Mouse (Mus musculus) intestine, embryonic 16.5 days (tissue): Measurements from ENCODE around the gene Klf8. TPM values are rescaled to one million over a fixed set of nuclear protein-coding genes. Genes with fewer than 3 reads are reported as not detected.

Source experiments
- ATAC-seq: fragments of 200-750 bp; cut with Nextera tagmentation; 2 replicates; pipeline ENCODE4 v1.8.0; 2017; ENCODE audit warnings: moderate TSS enrichment, moderate library complexity
- H3K27ac ChIP-seq: fragments of 300-500 bp; sonication (generic); 2 replicates; pipeline ENCODE4 v1.5.1; 2014; ENCODE audit warnings: mild to moderate bottlenecking, low read length
- H3K27me3 ChIP-seq: fragments of 300-500 bp; sonication (generic); replicated peaks from 2 replicates; pipeline ENCODE4 v1.6.1; 2014; ENCODE audit warnings: low read length, control low read depth, mixed read lengths; ENCODE audit not compliant: control insufficient read depth, insufficient read depth
- H3K36me3 ChIP-seq: fragments of 300-500 bp; sonication (generic); 2 replicates; pipeline ENCODE4 v1.6.1; 2014; ENCODE audit warnings: low read length, control low read depth; ENCODE audit not compliant: control insufficient read depth, insufficient read depth
- H3K4me1 ChIP-seq: fragments of 300-500 bp; sonication (generic); 2 replicates; pipeline ENCODE4 v1.6.1; 2014; ENCODE audit warnings: low read length, control low read depth, mixed read lengths; ENCODE audit not compliant: control insufficient read depth, insufficient read depth
- H3K4me2 ChIP-seq: fragments of 300-500 bp; sonication (generic); 2 replicates; pipeline ENCODE4 v1.6.1; 2014; ENCODE audit warnings: low read depth, low read length, control low read depth
- H3K4me3 ChIP-seq: fragments of 300-500 bp; sonication (generic); 2 replicates; pipeline ENCODE4 v1.5.1; 2014; ENCODE audit warnings: mild to moderate bottlenecking, low read length
- H3K9ac ChIP-seq: fragments of 300-500 bp; sonication (generic); 2 replicates; pipeline ENCODE4 v1.6.1; 2014; ENCODE audit warnings: low read depth, low read length
- H3K9me3 ChIP-seq: fragments of 300-500 bp; sonication (generic); 2 replicates; pipeline ENCODE4 v1.6.1; 2016; ENCODE audit warnings: low read length, control low read depth; ENCODE audit not compliant: control insufficient read depth
- WGBS: fragments of 180-500 bp; shearing (Covaris S2); extraction: QIAGEN DNeasy Blood & Tissue Kit; methylation state at CpG from one replicate; pipeline ENCODE4 v1.1.7; 2014; 5-methylcytosine and 5-hydroxymethylcytosine counted together
- polyA plus RNA-seq: library from polyadenylated mRNA; unstranded; fragments of >200 nt; fragmentation: Nextera tagmentation; extraction: Ambion mirVana; gene quantifications from 2 replicates; pipeline ENCODE4 v1.2.1, GENCODE M21; 2015

The Klf8 gene
- polyA plus RNA-seq, 1 experiment from 2014 or later = 0.50 TPM

DNA sequence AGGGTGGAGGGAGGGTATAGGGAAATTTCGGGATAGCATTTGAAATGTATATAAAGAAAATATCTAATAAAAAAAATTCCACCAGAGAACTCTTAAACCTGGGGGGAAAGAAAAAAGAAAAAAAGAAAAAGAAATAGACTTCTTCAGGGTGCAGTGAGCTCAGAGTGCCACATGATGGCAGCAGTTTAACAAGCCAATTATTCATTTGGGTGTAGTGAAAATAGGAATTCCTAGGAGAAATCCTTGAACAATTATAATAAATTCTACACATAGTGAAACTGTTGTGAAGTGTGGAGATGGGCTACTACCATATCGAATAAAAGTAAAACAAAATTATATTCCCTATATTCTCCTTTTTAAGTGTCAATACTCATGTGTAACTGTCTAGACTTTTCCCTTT, 152.0 kb downstream of the Klf8 start:
- Histone ChIP-seq H3K9me3 (no peaks in the 10 kb centered on the region), H3K4me2 (no peak overlapping the region), H3K9ac (no peak overlapping the region), H3K4me1 (no peaks in the 10 kb centered on the region), H3K36me3 (no peaks in the 10 kb centered on the region), H3K4me3 (no peak overlapping the region), H3K27me3 (no peaks in the 10 kb centered on the region), H3K27ac (no peak overlapping the region)
- WGBS = 37% methylated on average over 2 of the region's 2 CpGs
- no peak for ATAC-seq

DNA sequence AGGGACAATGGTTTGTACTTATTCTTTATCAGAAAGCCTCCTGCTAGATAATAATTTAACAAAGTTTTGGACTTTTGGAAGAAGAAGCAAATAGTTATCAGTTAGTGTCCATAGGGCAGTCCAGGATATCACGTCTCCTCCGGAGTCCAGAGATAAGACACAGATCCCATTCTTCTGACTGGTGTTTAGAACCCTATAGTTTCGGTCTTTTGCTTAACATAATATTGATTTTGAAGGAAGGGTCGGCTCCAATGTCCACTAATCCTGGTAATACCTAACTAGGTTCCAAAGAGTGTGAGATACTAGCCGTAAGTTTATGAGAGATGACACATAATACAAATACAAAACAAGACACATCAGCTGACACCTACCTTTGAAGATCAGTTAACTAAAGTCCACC, 179.8 kb downstream of the Klf8 start:
- no peaks in the 10 kb centered on the region for H3K36me3 ChIP-seq
- no peak overlapping the region for H3K4me2 ChIP-seq
- peak; percentile 70 for ATAC-seq
- H3K27ac ChIP-seq = no peak overlapping the region
- WGBS = 72% methylated on average over 5 of the region's 5 CpGs
- no peaks in the 10 kb centered on the region for H3K4me1 ChIP-seq
- H3K9ac ChIP-seq = no peak overlapping the region
- H3K4me3 ChIP-seq = no peak overlapping the region
- H3K27me3 ChIP-seq = no peaks in the 10 kb centered on the region
- H3K9me3 ChIP-seq = no peaks in the 10 kb centered on the region

DNA sequence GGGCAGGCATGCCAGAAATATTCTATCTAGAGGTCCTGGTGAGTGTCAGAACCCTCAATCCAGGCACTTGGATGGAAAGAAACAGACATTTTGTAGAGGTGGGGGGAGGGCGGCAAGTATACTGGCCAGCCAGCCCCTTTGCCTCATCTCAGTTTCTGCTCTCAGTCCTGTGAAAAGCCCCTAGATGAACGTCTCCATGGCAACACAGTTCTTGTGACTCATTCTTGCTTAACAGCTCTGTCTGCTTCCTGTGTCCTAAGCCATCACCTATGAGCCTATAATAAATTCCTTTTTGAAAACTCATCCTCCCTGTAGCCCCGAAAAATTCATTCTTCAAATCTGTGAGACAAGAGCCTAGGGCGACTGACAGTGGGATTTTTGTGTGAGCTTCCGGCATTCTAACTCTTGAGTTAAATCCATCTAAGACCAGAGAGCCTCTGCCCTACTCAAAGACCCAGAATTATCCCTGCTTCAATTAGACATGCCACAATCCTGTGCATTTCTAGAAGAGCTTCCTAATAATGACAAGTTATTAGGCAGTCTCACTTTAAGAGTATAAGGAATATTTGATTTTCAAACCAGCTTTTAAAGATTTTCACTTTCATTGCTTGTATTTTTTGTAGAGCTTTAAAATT, 196.5 kb downstream of the Klf8 start:
- WGBS = 42% methylated on average over 5 of the region's 5 CpGs
- no peaks in the 10 kb centered on the region for H3K9me3 ChIP-seq
- H3K27ac ChIP-seq = no peak overlapping the region
- no peaks in the 10 kb centered on the region for H3K4me1 ChIP-seq
- H3K27me3 ChIP-seq = no peaks in the 10 kb centered on the region
- no peak overlapping the region for H3K4me2 ChIP-seq
- H3K9ac ChIP-seq = no peak overlapping the region
- no peaks in the 10 kb centered on the region for H3K36me3 ChIP-seq
- ATAC-seq = no peak
- no peak overlapping the region for H3K4me3 ChIP-seq

DNA sequence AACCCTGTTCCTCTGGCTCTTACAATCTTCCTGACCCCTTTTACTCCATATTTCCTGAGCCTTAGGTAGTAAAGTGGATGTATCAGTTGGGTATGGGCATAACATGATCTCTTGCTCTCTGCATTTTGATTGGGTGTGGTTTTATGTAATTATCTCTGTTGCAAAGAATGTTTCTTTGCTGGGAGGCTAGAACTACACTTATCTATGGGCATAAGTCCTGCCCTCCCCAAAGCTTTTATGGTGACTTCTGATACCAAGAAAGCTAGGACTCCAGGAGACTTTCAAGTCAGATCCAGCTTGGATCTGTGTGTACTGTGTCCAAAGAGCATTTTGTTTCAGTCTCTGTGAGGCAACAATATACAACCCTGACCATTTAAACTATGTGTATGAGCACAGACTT, 202.3 kb downstream of the Klf8 start:
- Histone ChIP-seq H3K4me3 (no peak overlapping the region), H3K9me3 (no peaks in the 10 kb centered on the region), H3K36me3 (no peaks in the 10 kb centered on the region), H3K27me3 (no peaks in the 10 kb centered on the region), H3K27ac (no peak overlapping the region), H3K9ac (no peak overlapping the region), H3K4me2 (no peak overlapping the region), H3K4me1 (no peaks in the 10 kb centered on the region)
- ATAC-seq = no peak

DNA sequence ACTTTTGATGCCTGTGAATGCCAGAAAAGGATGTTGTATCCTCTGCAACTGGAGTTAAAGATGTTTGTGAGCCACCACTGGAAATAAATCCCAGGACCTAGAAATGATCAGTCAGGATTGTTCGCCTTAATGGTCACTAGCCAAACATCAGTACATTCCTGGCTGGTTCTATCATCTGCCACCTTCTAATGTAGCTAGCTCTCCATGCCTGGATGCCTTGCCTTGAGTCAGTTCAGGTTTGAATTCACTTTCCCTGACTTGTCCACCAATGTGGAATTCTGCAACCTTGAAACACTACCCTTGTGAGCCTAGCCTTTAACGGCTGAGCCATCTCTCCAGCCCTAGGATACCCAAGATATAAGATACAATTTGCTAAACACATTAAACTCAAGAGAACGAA, 202.8 kb downstream of the Klf8 start:
- Histone ChIP-seq H3K27ac (no peak overlapping the region), H3K4me2 (no peak overlapping the region), H3K4me3 (no peak overlapping the region), H3K36me3 (no peaks in the 10 kb centered on the region), H3K27me3 (no peaks in the 10 kb centered on the region), H3K9me3 (no peaks in the 10 kb centered on the region), H3K9ac (no peak overlapping the region), H3K4me1 (no peaks in the 10 kb centered on the region)
- ATAC-seq = no peak
- WGBS = 82% methylated on average over 3 of the region's 3 CpGs

Other genes with a start within 250 kb of the Klf8 start
- gene Usp51, start 231.0 kb upstream of the Klf8 start, polyA plus RNA-seq = 0.37 and 0.56 TPM in 2 replicates
- gene Mageh1, start 199.9 kb upstream of the Klf8 start, polyA plus RNA-seq = 30.2 and 31.1 TPM in 2 replicates
- gene Foxr2, start 118.7 kb upstream of the Klf8 start, polyA plus RNA-seq = not detected in 2 replicates
- gene Rragb, start 97.5 kb upstream of the Klf8 start, polyA plus RNA-seq = 0.93 and 2.0 TPM in 2 replicates